Mouse (Mus musculus) cerebellum, adult 11 months (tissue): ENCODE data around the gene Vmn2r78.
"Not testable (repeated sequence)": the region's sequence is repeated elsewhere in the genome, so short reads cannot be mapped to it uniquely, and the experiment has no call there.

ENCODE experiments used
- DNase-seq: peaks from one replicate; pipeline ENCODE4 v3.0.0; 2022

Gene Vmn2r78

DNA sequence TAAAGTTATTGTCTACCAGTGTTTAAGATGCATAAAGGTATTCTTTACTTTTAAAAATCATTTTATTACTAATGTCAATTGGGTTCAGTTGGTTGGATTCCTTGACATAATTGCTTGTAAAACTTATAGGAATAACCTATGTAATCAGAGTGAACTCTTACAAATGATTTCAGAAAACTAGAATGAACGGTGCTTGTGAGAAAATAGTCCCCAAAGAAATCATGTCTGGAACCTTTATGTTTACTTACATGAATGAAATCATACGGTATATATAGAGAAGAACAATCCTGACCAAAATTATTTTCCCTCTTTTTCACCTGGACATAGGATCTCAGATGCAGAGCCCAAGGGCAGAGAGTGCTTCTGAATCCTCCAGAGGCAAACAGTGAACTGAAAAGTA lies at the start of gene Vmn2r78:
Gene Vmn2r78 (plus strand): TSS at position 301 of the 400 bp plus-strand sequence.
- DNase-seq, result not testable (repeated sequence)

- no peak for DNase-seq
Observed at GRCm38 (mm10) chr7:86889470-86890469, 25.1 kb upstream of the Vmn2r78 start.

- DNase-seq, result no peak
Observed at GRCm38 (mm10) chr7:86937288-86937687, 22.4 kb downstream of the Vmn2r78 start.

- DNase-seq, result no peak
Observed at GRCm38 (mm10) chr7:86994700-86995099, 79.8 kb downstream of the Vmn2r78 start.

GRCm38 (mm10) chr7:86995815-86996214 lies 80.9 kb downstream of the Vmn2r78 start, which contains the start of gene Vmn2r79:
Gene Vmn2r79, plus strand, starts transcription at chr7:86996115.
- DNase-seq, result not testable (repeated sequence)
